In the genomic region with DNA sequence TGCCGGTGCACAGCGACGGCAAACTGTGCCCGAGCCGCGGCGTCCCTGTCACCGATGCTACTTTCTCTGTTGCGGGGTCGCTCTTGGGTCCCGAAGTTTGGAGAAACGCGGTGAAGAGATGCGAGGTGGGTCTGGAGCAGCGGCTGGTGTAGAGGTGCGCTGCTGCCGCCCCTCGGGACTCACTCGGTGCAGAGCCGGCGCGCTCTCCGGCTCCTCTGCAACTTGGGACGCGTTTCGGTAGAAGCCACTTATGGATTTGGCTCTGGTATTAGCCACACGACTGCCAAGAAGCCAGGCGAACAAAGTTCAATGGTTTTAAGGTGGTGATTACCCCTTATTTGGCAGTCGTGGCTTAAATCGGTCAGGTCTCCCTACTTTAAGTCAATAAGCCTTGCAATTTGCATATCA, we compare ENCODE assay signal across 8 mouse cellular contexts. TPM values are rescaled to one million over a fixed set of nuclear protein-coding genes. Genes with fewer than 3 reads are reported as not detected.
DNase-seq lines count a peak whose midpoint lies in the region; ATAC-seq and TF ChIP-seq lines count a peak whose summit lies in the region.

No protein-coding gene starts in this region.

- peak overlapping the region; percentile 92 for H3K4me3 ChIP-seq in testis, adult 2 months (ENCODE audit: control insufficient read depth, low read depth, low read length)
- peak overlapping the region; percentile 81 for H3K4me3 ChIP-seq in forebrain, postnatal 0 days (ENCODE audit: low read depth, low read length)
- H3K4me3 ChIP-seq in kidney, embryonic 14.5 days (ENCODE audit: low read length), result peak overlapping the region; percentile 82

- ATAC-seq in forebrain, postnatal 0 days, result peak; percentile 42
- peak; percentile 61 for ATAC-seq in kidney, embryonic 14.5 days (ENCODE audit: low FRiP score, low TSS enrichment)

- no peaks in the 10 kb centered on the region for H3K9me3 ChIP-seq in forebrain, postnatal 0 days (ENCODE audit: low read length)
- H3K9me3 ChIP-seq in kidney, embryonic 14.5 days (ENCODE audit: control insufficient read depth, low read length), result no peaks in the 10 kb centered on the region

- H3K9ac ChIP-seq in forebrain, postnatal 0 days, result peak overlapping the region; percentile 67
- H3K9ac ChIP-seq in kidney, embryonic 14.5 days (ENCODE audit: low read depth, low read length), result peak overlapping the region; percentile 77

- peak overlapping the region; percentile 8 for H3K27ac ChIP-seq in testis, adult 2 months (ENCODE audit: control insufficient read depth, insufficient read depth, low read depth, low read length)
- H3K27ac ChIP-seq in forebrain, postnatal 0 days (ENCODE audit: low read depth, low read length), result peak overlapping the region; percentile 82
- peak overlapping the region; percentile 27 for H3K27ac ChIP-seq in kidney, embryonic 14.5 days (ENCODE audit: low read depth, low read length)

- peak; percentile 46 for DNase-seq in adrenal gland, postnatal 10 days
- DNase-seq in adrenal gland, postnatal 25 days, result no peak
- no peak for DNase-seq in testis, postnatal 10 days (ENCODE audit: low spot score)
- DNase-seq in forebrain, postnatal 0 days, result peak; percentile 32
- DNase-seq in mesoderm, embryonic 11.5 days (ENCODE audit: low read depth, low spot score), result peak; percentile 33
- no peak for DNase-seq in yolk sac, embryonic 10.5 days (ENCODE audit: low spot score)

- no peak for TF ChIP-seq CTCF in testis, adult 2 months (IDR thresholded peaks at IDR 0.05; ENCODE audit: control insufficient read depth, insufficient read depth, insufficient replicate concordance, low read depth, low read length)
- TF ChIP-seq CTCF in forebrain, postnatal 0 days (IDR thresholded peaks at IDR 0.05; ENCODE audit: low read depth), result no peak

- no peak for TF ChIP-seq POLR2A in testis, adult 2 months (IDR thresholded peaks at IDR 0.05; ENCODE audit: control insufficient read depth, low read depth, low read length)

- H3K4me2 ChIP-seq in forebrain, postnatal 0 days (ENCODE audit: low read depth), result peak overlapping the region; percentile 87
- peak overlapping the region; percentile 69 for H3K4me2 ChIP-seq in kidney, embryonic 14.5 days (replicated peaks; ENCODE audit: low read depth, low read length)

- under 1% methylated on average over 30 of the region's 30 CpGs for whole genome bisulfite sequencing in forebrain, postnatal 0 days
- under 1% methylated on average over 30 of the region's 30 CpGs for WGBS in kidney, embryonic 14.5 days

- no peaks in the 10 kb centered on the region for H3K36me3 ChIP-seq in testis, adult 2 months (ENCODE audit: control insufficient read depth, insufficient read depth, low read length)
- H3K36me3 ChIP-seq in forebrain, postnatal 0 days (ENCODE audit: insufficient read depth), result no peaks in the 10 kb centered on the region
- H3K36me3 ChIP-seq in kidney, embryonic 14.5 days (ENCODE audit: control insufficient read depth, insufficient read depth, low read length), result no peaks in the 10 kb centered on the region

- H3K4me1 ChIP-seq in testis, adult 2 months (ENCODE audit: control insufficient read depth, insufficient read depth, low read length), result peaks cover 3% of the 10 kb centered on the region; the same call in 1 of the 2 replicates
- 0 out of 2 replicates have a peak, but pooled peaks cover 5% of the 10 kb centered on the region for H3K4me1 ChIP-seq in forebrain, postnatal 0 days (ENCODE audit: insufficient read depth)
- H3K4me1 ChIP-seq in kidney, embryonic 14.5 days (ENCODE audit: control insufficient read depth, insufficient read depth, low read length), result 0 out of 2 replicates have a peak, but pooled peaks cover 3% of the 10 kb centered on the region

- H3K27me3 ChIP-seq in testis, adult 2 months (ENCODE audit: control insufficient read depth, insufficient read depth, low read length), result no peaks in the 10 kb centered on the region
- H3K27me3 ChIP-seq in forebrain, postnatal 0 days (ENCODE audit: insufficient read depth, low read length), result no peaks in the 10 kb centered on the region
- no peaks in the 10 kb centered on the region for H3K27me3 ChIP-seq in kidney, embryonic 14.5 days (ENCODE audit: control insufficient read depth, insufficient read depth, low read length)

RNA-seq across cellular contexts. Expression of a gene that starts 0.6 kb away (rescaled TPM):
- 10 to 100 TPM; 13.3 to 17.6 TPM for total RNA-seq in adrenal gland, postnatal 10 days (2021)
- total RNA-seq in adrenal gland, postnatal 25 days (2021), result 20.8 and 26.9 TPM in 2 replicates
- 2.7 and 3.8 TPM in 2 replicates for polyA plus RNA-seq in testis, adult 2 months (2012; rRNA removed)
- 7.1 and 7.6 TPM in 2 replicates for total RNA-seq in forebrain, postnatal 0 days (2014; rRNA removed)
- polyA plus RNA-seq in forebrain, postnatal 0 days (2015; fragmentation: Nextera tagmentation; extraction: Ambion mirVana), result 8.1 and 11.0 TPM in 2 replicates
- polyA plus RNA-seq in kidney, embryonic 14.5 days (2014; fragmentation: Nextera tagmentation; extraction: Ambion mirVana), result 9.9 and 17.2 TPM in 2 replicates

Comparison
In these comparisons a context has a peak if more than half of its experiments do, and no peak if none do; other contexts are left out.
1. DNase-seq: peak in adrenal gland, postnatal 10 days (single experiment), forebrain, postnatal 0 days (single experiment) and mesoderm, embryonic 11.5 days (single experiment); none in adrenal gland, postnatal 25 days (single experiment), testis, postnatal 10 days (single experiment) and yolk sac, embryonic 10.5 days (single experiment).
2. H3K27ac ChIP-seq: peak in every context shown above with its lines; median percentile 82 in forebrain, postnatal 0 days; 27 in kidney, embryonic 14.5 days; 8 in testis, adult 2 months.
3. Peak in every context shown above with its lines, with median percentiles within 50 percentile points of each other: H3K4me3 ChIP-seq.